Mouse (Mus musculus) ES-Bruce4 (cell line): ENCODE results near the gene Scrn2.

Experiments used
- CTCF ChIP-seq: IDR thresholded peaks from one replicate; pipeline ENCODE4 v1.8.1; 2011; ENCODE audit warnings: low read depth, low read length
- POLR2A ChIP-seq: IDR thresholded peaks from one replicate; pipeline ENCODE4 v1.8.1; 2011; ENCODE audit warnings: low read length; ENCODE audit not compliant: insufficient read depth

DNA sequence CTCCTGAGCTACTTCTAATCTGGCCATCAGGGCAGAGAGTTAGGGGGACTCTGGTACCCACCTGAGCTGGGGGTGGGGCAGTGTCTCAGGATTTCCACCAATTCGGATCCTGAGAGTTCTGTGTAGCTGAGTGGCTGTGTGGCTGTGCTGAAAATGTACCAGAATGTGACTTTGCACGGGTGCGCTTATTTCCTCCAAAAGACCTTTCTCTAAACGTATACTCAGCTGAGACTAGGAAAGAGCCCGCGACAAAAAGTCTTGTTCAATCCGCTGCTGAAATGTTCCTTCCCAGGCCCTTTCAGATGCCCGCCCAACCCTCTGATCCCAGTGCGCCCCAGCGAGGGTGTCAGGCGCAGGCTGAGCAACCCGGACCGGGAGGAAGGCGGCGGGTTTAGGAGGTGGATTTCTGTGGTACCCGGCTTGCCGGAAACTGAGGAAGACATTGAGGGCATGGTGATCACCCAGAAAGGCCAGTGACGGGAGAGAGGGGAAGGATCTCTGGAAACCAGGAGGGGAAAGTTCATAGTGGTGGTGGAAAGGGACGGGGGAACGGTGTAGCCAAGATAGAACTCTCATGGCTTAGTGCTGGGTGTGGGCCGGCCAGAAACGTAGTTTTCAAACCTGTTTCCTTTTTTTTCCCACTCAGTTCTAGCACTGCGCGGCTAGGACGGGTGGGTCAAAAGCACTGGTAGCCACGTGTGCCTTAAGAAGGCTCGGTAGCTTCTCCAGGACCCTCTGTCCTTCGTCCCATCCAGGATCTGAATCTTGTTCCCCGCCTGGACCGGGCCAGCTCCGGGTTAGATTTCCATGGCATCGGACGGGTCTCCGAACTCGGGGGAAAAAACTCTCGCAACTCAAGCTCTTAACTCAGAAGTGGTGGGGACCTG, 11.8 kb upstream of the Scrn2 start:
- TF ChIP-seq POLR2A (no peak), CTCF (no peak)
